Mouse (Mus musculus): ENCODE results near the gene Pir. TPM values are rescaled to one million over a fixed set of nuclear protein-coding genes. Genes with fewer than 3 reads are reported as not detected.

Gene Pir
- total RNA-seq, 1 experiment: 10.5 TPM

GRCm38 (mm10) chrX:164264861-164265260 lies 4.3 kb upstream of the Pir start:
- Histone ChIP-seq H3K4me3 (ENCODE audit: insufficient read depth in 1 of 2, low read depth in 1 of 2, low read length in 2 of 2, poor library complexity in 1 of 2, severe bottlenecking in 1 of 2) (no peak overlapping the region), H3K27ac (ENCODE audit: insufficient read depth, low read depth, low read length, poor library complexity, severe bottlenecking) (no peak overlapping the region), H3K4me1 (ENCODE audit: control insufficient read depth in 2 of 2, insufficient read depth in 2 of 2, low read length in 2 of 2, poor library complexity in 1 of 2) (peaks cover 0 to 3% of the 10 kb centered on the region in 2 experiments; a peak in 1 of 4 replicates), H3K9ac (ENCODE audit: insufficient read depth, low read depth, low read length, poor library complexity, severe bottlenecking) (no peak overlapping the region), H3K9me3 (ENCODE audit: control insufficient read depth, insufficient read depth, low read depth, low read length) (no peaks in the 10 kb centered on the region), H3K36me3 (ENCODE audit: control insufficient read depth, insufficient read depth, low read length, poor library complexity, severe bottlenecking) (no peaks in the 10 kb centered on the region)
- no peak for DNase-seq (ENCODE audit: low read depth, low spot score)
- no peak for TF ChIP-seq ZNF384 (IDR thresholded peaks at IDR 0.05; ENCODE audit: low read depth, low read length)
- no peak for TF ChIP-seq CHD2 (IDR thresholded peaks at IDR 0.05; ENCODE audit: low read depth, low read length)
- TF ChIP-seq HCFC1 (IDR thresholded peaks at IDR 0.05; ENCODE audit: borderline replicate concordance, insufficient read depth, low read length): no peak
- TF ChIP-seq ZC3H11A (IDR thresholded peaks at IDR 0.05; ENCODE audit: borderline replicate concordance, low read depth, low read length): no peak
- in situ Hi-C loops (cut with MboI; ENCODE audit: low sequenced_read_pairs in 2 of 2, unreplicated experiment in 2 of 2): no loop called here

DNA sequence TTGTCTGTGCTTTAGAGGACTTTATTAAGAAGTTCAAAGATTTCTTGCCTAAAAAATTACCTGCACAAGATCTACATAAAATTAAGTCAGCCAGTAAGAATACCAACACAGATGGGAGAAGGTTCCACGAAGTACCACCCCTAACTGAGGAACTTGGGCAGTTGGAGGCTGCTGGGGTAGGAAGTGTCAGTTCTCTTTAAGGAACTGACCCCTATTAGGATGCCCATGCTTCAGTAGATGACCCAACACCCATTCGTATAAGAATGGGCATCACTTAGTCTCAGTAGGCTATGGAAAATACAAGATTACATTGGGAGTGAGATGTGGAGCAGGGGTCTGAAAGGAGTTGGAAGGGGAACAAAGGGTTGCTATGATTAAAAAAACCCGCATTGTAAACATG lies 1.4 kb downstream of the Pir start:
- no peak for TF ChIP-seq ZNF384 (IDR thresholded peaks at IDR 0.05; ENCODE audit: low read depth, low read length)
- no peak for TF ChIP-seq ZC3H11A (IDR thresholded peaks at IDR 0.05; ENCODE audit: borderline replicate concordance, low read depth, low read length)
- TF ChIP-seq HCFC1 (IDR thresholded peaks at IDR 0.05; ENCODE audit: borderline replicate concordance, insufficient read depth, low read length): no peak
- no peak for TF ChIP-seq MAFK (IDR thresholded peaks at IDR 0.05; ENCODE audit: insufficient read depth, low read depth, low read length)
- TF ChIP-seq CHD2 (IDR thresholded peaks at IDR 0.05; ENCODE audit: low read depth, low read length): no peak
- H3K36me3 ChIP-seq (ENCODE audit: control insufficient read depth, insufficient read depth, low read length, poor library complexity, severe bottlenecking): peaks cover 3% of the 10 kb centered on the region; the same call in 1 of the 2 replicates
- H3K9ac ChIP-seq (ENCODE audit: insufficient read depth, low read depth, low read length, poor library complexity, severe bottlenecking): no peak overlapping the region
- no peak overlapping the region for H3K4me3 ChIP-seq (ENCODE audit: insufficient read depth in 1 of 2, low read depth in 1 of 2, low read length in 2 of 2, poor library complexity in 1 of 2, severe bottlenecking in 1 of 2)
- H3K27ac ChIP-seq (ENCODE audit: insufficient read depth, low read depth, low read length, poor library complexity, severe bottlenecking): no peak overlapping the region
- no peaks in the 10 kb centered on the region for H3K4me1 ChIP-seq (ENCODE audit: control insufficient read depth in 2 of 2, insufficient read depth in 2 of 2, low read length in 2 of 2, poor library complexity in 1 of 2)
- in situ Hi-C loops (cut with MboI; ENCODE audit: low sequenced_read_pairs in 2 of 2, unreplicated experiment in 2 of 2): no loop called here
- no peak for DNase-seq (ENCODE audit: low read depth, low spot score)
- H3K9me3 ChIP-seq (ENCODE audit: control insufficient read depth, insufficient read depth, low read depth, low read length): no peaks in the 10 kb centered on the region

- Histone ChIP-seq H3K9me3 (ENCODE audit: control insufficient read depth, insufficient read depth, low read depth, low read length) (no peaks in the 10 kb centered on the region), H3K9ac (ENCODE audit: insufficient read depth, low read depth, low read length, poor library complexity, severe bottlenecking) (no peak overlapping the region), H3K27ac (ENCODE audit: insufficient read depth, low read depth, low read length, poor library complexity, severe bottlenecking) (no peak overlapping the region), H3K4me1 (ENCODE audit: control insufficient read depth in 2 of 2, insufficient read depth in 2 of 2, low read length in 2 of 2, poor library complexity in 1 of 2) (no peaks in the 10 kb centered on the region), H3K4me3 (ENCODE audit: insufficient read depth in 1 of 2, low read depth in 1 of 2, low read length in 2 of 2, poor library complexity in 1 of 2, severe bottlenecking in 1 of 2) (no peak overlapping the region), H3K36me3 (ENCODE audit: control insufficient read depth, insufficient read depth, low read length, poor library complexity, severe bottlenecking) (peaks cover 3% of the 10 kb centered on the region; the same call in 1 of the 2 replicates)
- TF ChIP-seq CHD2 (IDR thresholded peaks at IDR 0.05; ENCODE audit: low read depth, low read length) (no peak), ZC3H11A (IDR thresholded peaks at IDR 0.05; ENCODE audit: borderline replicate concordance, low read depth, low read length) (no peak), ZNF384 (IDR thresholded peaks at IDR 0.05; ENCODE audit: low read depth, low read length) (no peak), HCFC1 (IDR thresholded peaks at IDR 0.05; ENCODE audit: borderline replicate concordance, insufficient read depth, low read length) (no peak), MAFK (IDR thresholded peaks at IDR 0.05; ENCODE audit: insufficient read depth, low read depth, low read length) (no peak)
- no peak for DNase-seq (ENCODE audit: low read depth, low spot score)
- in situ Hi-C loops (cut with MboI; ENCODE audit: low sequenced_read_pairs in 2 of 2, unreplicated experiment in 2 of 2): no loop called here
These were observed 6.4 kb downstream of the Pir start for GRCm38 (mm10) chrX:164275536-164275935.

GRCm38 (mm10) chrX:164280918-164281647 lies 11.9 kb downstream of the Pir start:
- Histone ChIP-seq H3K4me1 (ENCODE audit: control insufficient read depth in 2 of 2, insufficient read depth in 2 of 2, low read length in 2 of 2, poor library complexity in 1 of 2) (no peaks in the 10 kb centered on the region), H3K27ac (ENCODE audit: insufficient read depth, low read depth, low read length, poor library complexity, severe bottlenecking) (no peak overlapping the region), H3K9me3 (ENCODE audit: control insufficient read depth, insufficient read depth, low read depth, low read length) (no peaks in the 10 kb centered on the region), H3K9ac (ENCODE audit: insufficient read depth, low read depth, low read length, poor library complexity, severe bottlenecking) (no peak overlapping the region), H3K4me3 (ENCODE audit: insufficient read depth in 1 of 2, low read depth in 1 of 2, low read length in 2 of 2, poor library complexity in 1 of 2, severe bottlenecking in 1 of 2) (no peak overlapping the region), H3K36me3 (ENCODE audit: control insufficient read depth, insufficient read depth, low read length, poor library complexity, severe bottlenecking) (no peaks in the 10 kb centered on the region; the same call in 1 of the 2 replicates)
- TF ChIP-seq ZNF384 (IDR thresholded peaks at IDR 0.05; ENCODE audit: low read depth, low read length) (no peak), ZC3H11A (IDR thresholded peaks at IDR 0.05; ENCODE audit: borderline replicate concordance, low read depth, low read length) (no peak)
- in situ Hi-C loops (cut with MboI; ENCODE audit: low sequenced_read_pairs in 2 of 2, unreplicated experiment in 2 of 2): no loop called here
- no peak for DNase-seq (ENCODE audit: low read depth, low spot score)

- Histone ChIP-seq H3K27ac (ENCODE audit: insufficient read depth, low read depth, low read length, poor library complexity, severe bottlenecking) (no peak overlapping the region), H3K36me3 (ENCODE audit: control insufficient read depth, insufficient read depth, low read length, poor library complexity, severe bottlenecking) (no peaks in the 10 kb centered on the region; the same call in 1 of the 2 replicates), H3K9me3 (ENCODE audit: control insufficient read depth, insufficient read depth, low read depth, low read length) (no peaks in the 10 kb centered on the region), H3K4me1 (ENCODE audit: control insufficient read depth in 2 of 2, insufficient read depth in 2 of 2, low read length in 2 of 2, poor library complexity in 1 of 2) (no peaks in the 10 kb centered on the region), H3K9ac (ENCODE audit: insufficient read depth, low read depth, low read length, poor library complexity, severe bottlenecking) (no peak overlapping the region), H3K4me3 (ENCODE audit: insufficient read depth in 1 of 2, low read depth in 1 of 2, low read length in 2 of 2, poor library complexity in 1 of 2, severe bottlenecking in 1 of 2) (no peak overlapping the region)
- in situ Hi-C loops (cut with MboI; ENCODE audit: low sequenced_read_pairs in 2 of 2, unreplicated experiment in 2 of 2): no loop called here
- no peak for DNase-seq (ENCODE audit: low read depth, low spot score)
- TF ChIP-seq HCFC1 (IDR thresholded peaks at IDR 0.05; ENCODE audit: borderline replicate concordance, insufficient read depth, low read length) (no peak), MAFK (IDR thresholded peaks at IDR 0.05; ENCODE audit: insufficient read depth, low read depth, low read length) (no peak), ZNF384 (IDR thresholded peaks at IDR 0.05; ENCODE audit: low read depth, low read length) (no peak), CHD2 (IDR thresholded peaks at IDR 0.05; ENCODE audit: low read depth, low read length) (no peak), ZC3H11A (IDR thresholded peaks at IDR 0.05; ENCODE audit: borderline replicate concordance, low read depth, low read length) (no peak)
These were observed 14.6 kb downstream of the Pir start for GRCm38 (mm10) chrX:164283808-164284207.
